Mouse (Mus musculus): Measurements from ENCODE around the gene Muc5ac. TPM values are rescaled to one million over a fixed set of nuclear protein-coding genes. Genes with fewer than 3 reads are reported as not detected.
"Not testable (repeated sequence)": the region's sequence is repeated elsewhere in the genome, so short reads cannot be mapped to it uniquely, and the experiment has no call there.

Gene Muc5ac
- total and polyA plus RNA-seq, 2 experiments from 2014 or later, result not detected

GRCm38 (mm10) chr7:141803206-141803605, 14.4 kb downstream of the Muc5ac start:
- DNase-seq (ENCODE audit: low spot score), result no peak
- WGBS, result 86% methylated on average over 7 of the region's 7 CpGs
- no peaks in the 10 kb centered on the region for H3K4me1 ChIP-seq (ENCODE audit: control insufficient read depth, insufficient read depth)
- no peak overlapping the region for H3K4me2 ChIP-seq (ENCODE audit: low read depth, low read length)
- TF ChIP-seq CTCF (IDR thresholded peaks at IDR 0.05; ENCODE audit: low read depth), result no peak
- ATAC-seq (ENCODE audit: insufficient read depth, low read depth), result no peak
- H3K4me3 ChIP-seq (ENCODE audit: low read depth, low read length), result no peak overlapping the region
- H3K27me3 ChIP-seq (ENCODE audit: control insufficient read depth, insufficient read depth, low read length), result no peaks in the 10 kb centered on the region
- no peak overlapping the region for H3K27ac ChIP-seq (ENCODE audit: low read depth)
- no peaks in the 10 kb centered on the region for H3K36me3 ChIP-seq (replicated peaks; ENCODE audit: control insufficient read depth, insufficient read depth, low read length)
- peaks cover 4% of the 10 kb centered on the region; the same call in 1 of the 2 replicates for H3K9me3 ChIP-seq (replicated peaks; ENCODE audit: control insufficient read depth, low read length)
- H3K9ac ChIP-seq (replicated peaks; ENCODE audit: low read depth, low read length), result no peak overlapping the region

DNA sequence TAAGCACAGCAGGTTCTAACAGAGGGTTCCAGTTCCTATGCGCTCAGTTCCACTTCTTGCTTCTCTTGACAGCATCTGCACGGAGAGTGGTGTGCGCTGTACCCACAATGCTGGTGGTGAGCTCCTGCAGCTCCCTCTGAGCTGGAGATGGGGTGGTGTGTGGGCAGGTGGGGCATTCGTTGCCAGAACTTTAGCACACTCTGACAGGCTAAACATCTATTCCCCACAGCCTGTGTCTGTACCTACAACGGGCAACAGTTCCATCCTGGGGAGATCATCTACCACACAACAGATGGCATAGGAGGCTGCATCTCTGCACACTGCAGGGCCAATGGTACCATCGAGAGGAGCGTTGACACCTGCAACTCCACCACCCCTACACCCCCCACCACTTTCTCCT, 16.6 kb downstream of the Muc5ac start:
- ATAC-seq (ENCODE audit: insufficient read depth, low read depth), result no peak
- H3K9me3 ChIP-seq (replicated peaks; ENCODE audit: control insufficient read depth, low read length), result no peaks in the 10 kb centered on the region
- 79% methylated on average over 7 of the region's 7 CpGs for WGBS

DNA sequence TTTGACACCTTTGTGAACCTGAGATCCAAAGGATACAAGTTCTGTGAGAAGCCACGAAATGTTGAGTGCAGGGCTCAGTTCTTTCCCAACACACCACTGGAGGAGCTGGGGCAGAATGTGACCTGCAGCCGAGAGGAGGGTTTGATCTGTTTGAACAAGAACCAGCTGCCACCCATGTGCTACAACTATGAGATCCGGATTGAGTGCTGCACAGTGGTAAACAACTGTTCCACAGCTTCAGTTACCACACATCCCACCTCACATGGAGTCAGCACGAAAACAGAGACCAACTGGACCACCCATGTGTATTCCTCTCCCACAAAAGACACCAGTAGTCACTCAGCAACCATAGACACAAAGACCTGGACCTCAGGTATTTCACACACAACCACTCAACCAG, 19.1 kb downstream of the Muc5ac start:
- H3K4me2 ChIP-seq (ENCODE audit: low read depth, low read length); H3K9ac ChIP-seq (replicated peaks; ENCODE audit: low read depth, low read length); DNase-seq (ENCODE audit: low spot score); H3K9me3 ChIP-seq (replicated peaks; ENCODE audit: control insufficient read depth, low read length); H3K4me1 ChIP-seq (ENCODE audit: control insufficient read depth, insufficient read depth); H3K27me3 ChIP-seq (ENCODE audit: control insufficient read depth, insufficient read depth, low read length); ATAC-seq (ENCODE audit: insufficient read depth, low read depth); H3K27ac ChIP-seq (ENCODE audit: low read depth); H3K4me3 ChIP-seq (ENCODE audit: low read depth, low read length); H3K36me3 ChIP-seq (replicated peaks; ENCODE audit: control insufficient read depth, insufficient read depth, low read length): not testable (repeated sequence)
- WGBS, result no CpG with 5 or more reads among the region's 4 CpGs

More for the DNA sequence above, 16.6 kb downstream of the Muc5ac start:
- no peaks in the 10 kb centered on the region for H3K36me3 ChIP-seq (replicated peaks; ENCODE audit: control insufficient read depth, insufficient read depth, low read length)
- no peak overlapping the region for H3K4me2 ChIP-seq (ENCODE audit: low read depth, low read length)
- TF ChIP-seq EP300 (IDR thresholded peaks at IDR 0.05; ENCODE audit: low read depth), result no peak
- TF ChIP-seq CTCF (IDR thresholded peaks at IDR 0.05; ENCODE audit: low read depth), result no peak
- DNase-seq (ENCODE audit: low spot score), result no peak
- no peaks in the 10 kb centered on the region for H3K27me3 ChIP-seq (ENCODE audit: control insufficient read depth, insufficient read depth, low read length)
- no peak overlapping the region for H3K4me3 ChIP-seq (ENCODE audit: low read depth, low read length)
- H3K9ac ChIP-seq (replicated peaks; ENCODE audit: low read depth, low read length), result no peak overlapping the region
- no peak overlapping the region for H3K27ac ChIP-seq (ENCODE audit: low read depth)
- no peaks in the 10 kb centered on the region for H3K4me1 ChIP-seq (ENCODE audit: control insufficient read depth, insufficient read depth)

GRCm38 (mm10) chr7:141809933-141810332, 21.2 kb downstream of the Muc5ac start:
- H3K4me3 ChIP-seq (ENCODE audit: low read depth, low read length); ATAC-seq (ENCODE audit: insufficient read depth, low read depth); H3K36me3 ChIP-seq (replicated peaks; ENCODE audit: control insufficient read depth, insufficient read depth, low read length); DNase-seq (ENCODE audit: low spot score); H3K9me3 ChIP-seq (replicated peaks; ENCODE audit: control insufficient read depth, low read length); H3K9ac ChIP-seq (replicated peaks; ENCODE audit: low read depth, low read length); H3K4me2 ChIP-seq (ENCODE audit: low read depth, low read length); H3K27ac ChIP-seq (ENCODE audit: low read depth); H3K27me3 ChIP-seq (ENCODE audit: control insufficient read depth, insufficient read depth, low read length); H3K4me1 ChIP-seq (ENCODE audit: control insufficient read depth, insufficient read depth): not testable (repeated sequence)
- no CpG with 5 or more reads among the region's 4 CpGs for WGBS

GRCm38 (mm10) chr7:141813321-141813720, 24.5 kb downstream of the Muc5ac start:
- H3K4me3 ChIP-seq (ENCODE audit: low read depth, low read length), result no peak overlapping the region
- WGBS, result 69% methylated on average over 4 of the region's 4 CpGs
- H3K9ac ChIP-seq (replicated peaks; ENCODE audit: low read depth, low read length), result no peak overlapping the region
- no peak for TF ChIP-seq CTCF (IDR thresholded peaks at IDR 0.05; ENCODE audit: low read depth)
- TF ChIP-seq EP300 (IDR thresholded peaks at IDR 0.05; ENCODE audit: low read depth), result no peak
- no peaks in the 10 kb centered on the region for H3K4me1 ChIP-seq (ENCODE audit: control insufficient read depth, insufficient read depth)
- no peak for DNase-seq (ENCODE audit: low spot score)
- no peak overlapping the region for H3K4me2 ChIP-seq (ENCODE audit: low read depth, low read length)
- no peaks in the 10 kb centered on the region for H3K9me3 ChIP-seq (replicated peaks; ENCODE audit: control insufficient read depth, low read length)
- no peak overlapping the region for H3K27ac ChIP-seq (ENCODE audit: low read depth)
- no peaks in the 10 kb centered on the region for H3K27me3 ChIP-seq (ENCODE audit: control insufficient read depth, insufficient read depth, low read length)
- ATAC-seq (ENCODE audit: insufficient read depth, low read depth), result no peak
- no peaks in the 10 kb centered on the region for H3K36me3 ChIP-seq (replicated peaks; ENCODE audit: control insufficient read depth, insufficient read depth, low read length)

- Histone ChIP-seq H3K4me3 (ENCODE audit: low read depth, low read length) (no peak overlapping the region), H3K27ac (ENCODE audit: low read depth) (no peak overlapping the region), H3K4me2 (ENCODE audit: low read depth, low read length) (no peak overlapping the region), H3K36me3 (replicated peaks; ENCODE audit: control insufficient read depth, insufficient read depth, low read length) (no peaks in the 10 kb centered on the region), H3K9me3 (replicated peaks; ENCODE audit: control insufficient read depth, low read length) (no peaks in the 10 kb centered on the region), H3K9ac (replicated peaks; ENCODE audit: low read depth, low read length) (no peak overlapping the region), H3K27me3 (ENCODE audit: control insufficient read depth, insufficient read depth, low read length) (no peaks in the 10 kb centered on the region), H3K4me1 (ENCODE audit: control insufficient read depth, insufficient read depth) (no peaks in the 10 kb centered on the region)
- ATAC-seq (ENCODE audit: insufficient read depth, low read depth), result no peak
- WGBS, result 68% methylated on average over 4 of the region's 4 CpGs
- DNase-seq (ENCODE audit: low spot score), result no peak
- no peak for TF ChIP-seq CTCF (IDR thresholded peaks at IDR 0.05; ENCODE audit: low read depth)
- no peak for TF ChIP-seq EP300 (IDR thresholded peaks at IDR 0.05; ENCODE audit: low read depth)
Observed at GRCm38 (mm10) chr7:141815361-141815760, 26.6 kb downstream of the Muc5ac start.
